Mouse (Mus musculus) CH12.LX (cell line): ENCODE data around the gene Ccs.

Experiments used
- CTCF ChIP-seq, 2 experiments: IDR thresholded peaks in 1 of 2; conservative IDR thresholded peaks in 1 of 2; 2 replicates each; pipeline ENCODE4 v1.5.1; 2011 to 2012; ENCODE audit warnings: low read depth in 2 of 2, low read length in 2 of 2, improper control_type of control experiment in 1 of 2, inconsistent platforms in 1 of 2, mild to moderate bottlenecking in 1 of 2, moderate library complexity in 1 of 2
- JUN ChIP-seq: IDR thresholded peaks from 2 replicates; pipeline ENCODE4 v1.6.1; 2011; ENCODE audit warnings: low read depth, mild to moderate bottlenecking, low read length, improper control_type of control experiment, moderate library complexity; ENCODE audit not compliant: insufficient read depth
- MAX ChIP-seq: IDR thresholded peaks from 2 replicates; pipeline ENCODE4 v1.6.1; 2011; ENCODE audit warnings: low read length, improper control_type of control experiment
- POLR2A ChIP-seq: IDR thresholded peaks from 2 replicates; pipeline ENCODE4 v1.6.1; 2011; ENCODE audit warnings: low read depth, mild to moderate bottlenecking, improper control_type of control experiment, low read length
- POLR2AphosphoS2 ChIP-seq: IDR thresholded peaks from 2 replicates; pipeline ENCODE4 v1.6.1; 2011; ENCODE audit warnings: low read depth, low read length, improper control_type of control experiment
- TBP ChIP-seq: conservative IDR thresholded peaks from 2 replicates; pipeline ENCODE4 v1.6.1; 2011; ENCODE audit warnings: low read depth, low read length, improper control_type of control experiment
- TCF12 ChIP-seq: IDR thresholded peaks from 2 replicates; pipeline ENCODE4 v1.6.1; 2014; ENCODE audit warnings: low read depth, mild to moderate bottlenecking, inconsistent platforms, low read length, improper control_type of control experiment

DNA sequence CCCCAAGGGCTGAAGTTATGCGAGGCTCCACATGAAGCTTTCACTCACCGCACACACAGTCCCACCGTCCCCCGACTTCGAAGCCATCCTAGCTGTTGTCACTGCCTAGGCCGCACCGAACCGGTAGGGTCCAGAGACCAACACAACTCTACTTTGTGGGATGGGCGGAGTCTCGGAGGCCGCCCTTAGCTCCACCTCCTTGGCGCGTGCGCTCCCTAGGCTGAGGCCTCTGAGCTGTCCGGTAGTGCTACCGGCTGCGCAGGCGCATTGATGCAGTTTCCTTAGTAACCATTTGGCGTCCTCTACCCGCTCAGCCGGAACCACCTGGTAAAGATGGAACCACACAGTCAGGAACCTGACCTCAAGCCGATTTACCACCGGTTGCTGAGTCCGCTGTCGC is at the start of gene Ccs, which contains the start of gene Ccdc87:
- no peak for TF ChIP-seq CTCF (conservative IDR thresholded peaks at IDR 0.05 in 1 of 2, IDR thresholded peaks at IDR 0.05 in 1 of 2; ENCODE audit: low read depth in 2 of 2, low read length in 2 of 2)
- TF ChIP-seq MAX, result peak; percentile 70
- peak; percentile 80 for TF ChIP-seq POLR2A
- TF ChIP-seq TBP, result 0 out of 2 replicates have a peak, but pooled peaks have one; percentile 46
- peak; percentile 53; the same call in 1 of the 2 replicates for TF ChIP-seq POLR2AphosphoS2
- peak; percentile 64 for TF ChIP-seq TCF12
- TF ChIP-seq JUN, result no peak
